Mouse (Mus musculus) forebrain, embryonic 16.5 days (tissue): ENCODE measurements around the gene Sapcd1. TPM values are rescaled to one million over a fixed set of nuclear protein-coding genes. Genes with fewer than 3 reads are reported as not detected.

ENCODE experiments used
- ATAC-seq: fragments of 200-750 bp; cut with Nextera tagmentation; 2 replicates; pipeline ENCODE4 v1.8.0; 2017; ENCODE audit warnings: mild to moderate bottlenecking, moderate library complexity
- H3K27ac ChIP-seq: fragments of 300-500 bp; sonication (generic); 2 replicates; pipeline ENCODE4 v1.5.1; 2014; ENCODE audit warnings: low read length, control low read depth
- H3K27me3 ChIP-seq: fragments of 300-500 bp; sonication (generic); replicated peaks from 2 replicates; pipeline ENCODE4 v1.6.1; 2014; ENCODE audit warnings: low read length; ENCODE audit not compliant: control insufficient read depth, insufficient read depth
- H3K36me3 ChIP-seq: fragments of 300-500 bp; sonication (generic); 2 replicates; pipeline ENCODE4 v1.6.1; 2014; ENCODE audit not compliant: control insufficient read depth, insufficient read depth
- H3K4me1 ChIP-seq: fragments of 300-500 bp; sonication (generic); replicated peaks from 2 replicates; pipeline ENCODE4 v1.6.1; 2014; ENCODE audit warnings: low read length; ENCODE audit not compliant: control insufficient read depth, insufficient read depth
- H3K4me2 ChIP-seq: fragments of 300-500 bp; sonication (generic); 2 replicates; pipeline ENCODE4 v1.6.1; 2014; ENCODE audit warnings: mild to moderate bottlenecking, low read length, control low read depth
- H3K4me3 ChIP-seq: fragments of 300-500 bp; sonication (generic); replicated peaks from 2 replicates; pipeline ENCODE4 v1.5.1; 2014; ENCODE audit warnings: mild to moderate bottlenecking, low read length, control low read depth
- H3K9ac ChIP-seq: fragments of 300-500 bp; sonication (generic); replicated peaks from 2 replicates; pipeline ENCODE4 v1.6.1; 2014; ENCODE audit warnings: low read depth, low read length, control low read depth
- H3K9me3 ChIP-seq: fragments of 300-500 bp; sonication (generic); 2 replicates; pipeline ENCODE4 v1.6.1; 2016; ENCODE audit warnings: low read length; ENCODE audit not compliant: control insufficient read depth
- WGBS: fragments of 180-500 bp; shearing (Covaris S2); extraction: QIAGEN DNeasy Blood & Tissue Kit; methylation state at CpG from one replicate; pipeline ENCODE4 v1.1.7; 2014; 5-methylcytosine and 5-hydroxymethylcytosine counted together
- polyA plus RNA-seq: library from polyadenylated mRNA; unstranded; fragments of >200 nt; fragmentation: Nextera tagmentation; extraction: Ambion mirVana; gene quantifications from 2 replicates; pipeline ENCODE4 v1.2.1, GENCODE M21; 2015

Gene Sapcd1
- polyA plus RNA-seq, 1 experiment from 2014 or later = 2.7 TPM

DNA sequence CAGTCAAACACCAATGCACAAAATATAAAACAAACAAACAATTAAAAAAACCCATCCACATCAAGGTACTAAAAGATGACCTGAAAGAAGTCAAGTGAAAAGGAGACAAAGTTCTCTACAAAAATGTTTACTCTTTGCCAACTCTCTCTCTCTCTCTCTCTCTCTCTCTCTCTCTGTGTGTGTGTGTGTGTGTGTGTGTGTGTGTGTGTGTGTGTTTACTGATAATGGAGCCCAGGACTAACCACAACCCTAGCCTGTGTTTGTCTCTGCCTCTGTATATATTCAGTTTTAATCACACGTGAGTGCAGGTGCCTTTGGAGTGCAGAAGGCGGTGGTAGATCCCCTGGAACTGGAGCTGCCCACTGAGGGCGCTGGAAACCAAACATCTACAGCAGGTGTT, 29.3 kb upstream of the Sapcd1 start:
- Histone ChIP-seq H3K4me2 (no peak overlapping the region), H3K27ac (no peak overlapping the region), H3K4me3 (no peak overlapping the region), H3K9ac (no peak overlapping the region), H3K27me3 (no peaks in the 10 kb centered on the region), H3K36me3 (peaks cover 5% of the 10 kb centered on the region; the same call in 1 of the 2 replicates), H3K9me3 (no peaks in the 10 kb centered on the region), H3K4me1 (peaks cover 25% of the 10 kb centered on the region)
- no peak for ATAC-seq
- 82% methylated on average over 3 of the region's 3 CpGs for WGBS

DNA sequence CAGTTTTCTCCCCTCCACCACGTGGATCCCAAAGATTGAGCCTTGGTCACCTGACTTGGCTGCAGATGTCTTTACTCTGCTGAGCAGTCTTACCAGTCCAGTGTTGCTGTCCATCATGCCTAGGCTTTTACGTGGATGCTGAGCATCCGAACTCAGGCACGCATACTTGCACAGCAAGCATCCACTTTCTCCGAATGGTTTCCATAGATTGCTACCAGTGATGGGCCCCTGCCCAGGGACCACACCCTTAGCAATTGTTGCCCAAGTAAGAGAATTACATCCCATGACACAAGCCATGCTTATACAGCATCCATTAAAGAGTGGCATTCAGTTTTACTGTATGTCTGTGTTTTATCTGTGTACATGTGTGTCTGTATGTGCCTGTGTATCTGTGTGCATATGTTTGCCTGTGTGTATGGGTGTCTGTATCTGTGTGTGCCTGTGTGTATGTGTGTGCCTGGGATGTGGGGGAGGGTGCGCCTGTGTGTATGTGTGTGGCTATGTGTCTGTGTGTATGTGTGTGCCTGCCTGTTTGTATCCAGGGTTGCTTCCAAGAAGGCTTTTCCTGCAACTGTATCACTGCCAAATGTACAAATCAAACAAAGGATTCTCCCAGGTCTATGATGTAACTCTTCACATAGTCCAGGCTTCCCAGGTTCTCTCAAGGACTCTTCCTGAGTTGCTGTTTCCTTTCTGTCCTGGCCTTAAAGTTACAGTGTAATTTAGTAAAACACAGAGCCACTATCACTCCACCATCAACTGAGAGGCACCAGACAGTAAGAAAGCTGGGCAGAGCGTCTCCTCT, 28.1 kb upstream of the Sapcd1 start:
- no peak for ATAC-seq
- H3K4me2 ChIP-seq = no peak overlapping the region
- no peaks in the 10 kb centered on the region for H3K9me3 ChIP-seq
- no peak overlapping the region for H3K27ac ChIP-seq
- H3K4me1 ChIP-seq = peaks cover 29% of the 10 kb centered on the region
- H3K36me3 ChIP-seq = peaks cover 2% of the 10 kb centered on the region; the same call in 1 of the 2 replicates
- H3K4me3 ChIP-seq = no peak overlapping the region
- H3K9ac ChIP-seq = no peak overlapping the region
- 91% methylated on average over 7 of the region's 7 CpGs for WGBS
- H3K27me3 ChIP-seq = no peaks in the 10 kb centered on the region

DNA sequence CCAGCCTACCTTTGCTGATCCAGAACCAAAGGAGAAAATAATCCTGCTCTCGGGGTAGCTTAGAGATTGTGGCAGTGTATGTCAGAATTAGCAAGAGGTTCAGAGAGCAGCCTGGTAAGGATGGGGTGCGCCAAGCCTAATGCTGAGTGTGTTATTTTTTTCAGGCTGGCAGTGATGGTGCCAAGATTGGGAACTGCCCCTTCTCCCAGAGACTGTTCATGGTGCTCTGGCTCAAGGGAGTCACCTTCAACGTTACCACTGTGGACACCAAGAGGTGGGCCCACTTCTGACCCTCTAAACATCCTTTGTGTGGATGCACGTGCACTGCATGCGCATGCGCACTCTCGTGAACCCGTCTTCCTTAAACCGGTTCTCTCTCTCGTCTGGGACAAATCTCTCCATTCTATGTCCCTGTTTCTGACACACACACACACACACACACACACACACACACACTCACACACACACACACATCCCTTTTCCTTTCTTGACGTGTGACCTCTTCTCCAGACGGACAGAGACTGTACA, 24.5 kb upstream of the Sapcd1 start:
- H3K4me1 ChIP-seq = peaks cover 30% of the 10 kb centered on the region
- ATAC-seq = no peak
- H3K9me3 ChIP-seq = no peaks in the 10 kb centered on the region
- peak overlapping the region; percentile 88 for H3K27ac ChIP-seq
- H3K27me3 ChIP-seq = no peaks in the 10 kb centered on the region
- 0 out of 2 replicates have a peak, but pooled peaks cover 2% of the 10 kb centered on the region for H3K36me3 ChIP-seq
- H3K4me2 ChIP-seq = peak overlapping the region; percentile 58
- no peak overlapping the region; the same call in 1 of the 2 replicates for H3K4me3 ChIP-seq
- WGBS = 70% methylated on average over 12 of the region's 12 CpGs
- H3K9ac ChIP-seq = peak overlapping the region; percentile 69

DNA sequence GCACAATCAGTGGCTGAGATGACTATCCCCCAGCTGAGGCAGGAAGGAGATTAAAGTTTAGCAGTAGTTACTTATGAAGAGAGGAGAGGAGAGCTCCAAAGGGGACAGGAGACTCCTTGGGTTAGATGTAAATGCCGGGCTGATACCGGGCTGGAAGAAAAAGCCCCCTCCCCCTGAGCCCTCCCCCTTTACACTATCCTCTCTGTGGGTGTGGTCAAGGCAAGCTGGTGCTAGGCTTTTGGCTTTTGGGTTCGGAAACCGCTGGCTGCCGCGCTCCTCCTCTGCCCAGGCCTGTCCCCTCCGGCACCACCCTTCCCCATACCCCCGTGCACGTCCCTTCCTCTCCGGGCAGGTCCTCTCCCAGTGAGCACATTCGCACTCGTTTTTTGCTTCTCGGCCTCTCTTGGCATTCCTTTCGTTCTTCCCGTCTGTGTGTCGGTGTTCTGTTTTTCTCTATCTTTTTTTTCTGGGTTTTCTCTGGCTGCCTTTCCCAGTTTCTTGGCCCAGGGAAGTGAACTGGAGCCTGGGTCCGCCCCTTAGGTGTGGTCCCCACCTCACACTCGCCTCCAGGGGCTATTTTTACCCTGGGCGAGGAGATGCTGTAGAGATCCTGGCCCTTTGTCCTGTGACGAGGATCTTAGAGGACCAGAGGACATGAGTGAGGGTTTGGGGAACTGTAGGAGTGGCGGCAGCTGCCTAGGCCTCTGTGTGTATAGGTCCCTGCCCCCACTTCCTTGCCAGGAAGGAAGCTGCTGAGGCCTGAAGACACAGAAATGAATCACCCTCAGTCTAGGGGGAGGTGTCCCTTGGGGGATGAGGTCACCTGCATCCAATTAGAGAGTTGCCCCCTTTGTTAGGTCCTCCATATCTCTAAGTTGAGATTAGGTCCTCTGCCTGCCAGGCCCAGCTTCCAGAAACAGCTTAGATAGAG, 23.6 kb upstream of the Sapcd1 start:
- Histone ChIP-seq H3K9ac (peak overlapping the region; percentile 69), H3K27ac (peak overlapping the region; percentile 88), H3K27me3 (no peaks in the 10 kb centered on the region), H3K4me3 (peak overlapping the region; percentile 47), H3K4me1 (peaks cover 30% of the 10 kb centered on the region), H3K36me3 (0 out of 2 replicates have a peak, but pooled peaks cover 2% of the 10 kb centered on the region), H3K4me2 (peak overlapping the region; percentile 58), H3K9me3 (no peaks in the 10 kb centered on the region)
- peak; percentile 23; the same call in 1 of the 2 replicates for ATAC-seq
- WGBS = under 1% methylated on average over 21 of the region's 21 CpGs

DNA sequence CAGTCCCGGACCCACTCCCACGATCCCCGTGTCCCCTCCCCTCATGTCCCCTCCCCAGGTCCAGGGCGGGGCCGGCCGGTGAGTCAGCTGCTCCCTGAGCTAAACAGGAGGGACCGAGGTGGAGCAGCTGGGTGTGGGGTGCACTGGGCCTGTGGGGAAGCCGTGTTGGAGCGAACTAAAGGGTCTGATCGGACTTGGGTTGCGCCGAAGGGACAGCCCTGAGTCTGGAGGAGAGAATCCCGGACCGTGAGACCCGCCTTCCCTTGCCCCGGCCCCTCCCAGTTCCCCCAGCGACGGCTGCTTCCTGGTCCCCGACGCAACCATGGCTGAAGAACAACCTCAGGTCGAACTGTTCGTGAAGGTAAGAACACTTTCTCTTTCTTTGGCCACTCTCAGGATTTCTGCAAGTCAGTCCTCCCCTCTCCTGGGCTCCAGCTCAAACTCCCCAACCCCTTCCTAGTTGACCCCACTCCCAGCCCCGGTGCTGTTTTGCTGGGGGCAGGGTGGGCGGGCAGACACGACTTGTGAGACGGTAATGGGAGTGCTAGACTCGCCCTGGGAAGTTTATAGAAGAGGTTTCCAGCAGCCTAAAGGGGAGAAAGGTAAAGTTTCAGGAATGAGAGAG, 22.4 kb upstream of the Sapcd1 start:
- Histone ChIP-seq H3K9me3 (no peaks in the 10 kb centered on the region), H3K4me2 (peak overlapping the region; percentile 58), H3K4me1 (peaks cover 35% of the 10 kb centered on the region), H3K9ac (peak overlapping the region; percentile 62), H3K27ac (peak overlapping the region; percentile 87), H3K27me3 (no peaks in the 10 kb centered on the region), H3K36me3 (0 out of 2 replicates have a peak, but pooled peaks cover 2% of the 10 kb centered on the region), H3K4me3 (peak overlapping the region; percentile 49)
- WGBS = 1% methylated on average over 27 of the region's 27 CpGs
- no peak for ATAC-seq

DNA sequence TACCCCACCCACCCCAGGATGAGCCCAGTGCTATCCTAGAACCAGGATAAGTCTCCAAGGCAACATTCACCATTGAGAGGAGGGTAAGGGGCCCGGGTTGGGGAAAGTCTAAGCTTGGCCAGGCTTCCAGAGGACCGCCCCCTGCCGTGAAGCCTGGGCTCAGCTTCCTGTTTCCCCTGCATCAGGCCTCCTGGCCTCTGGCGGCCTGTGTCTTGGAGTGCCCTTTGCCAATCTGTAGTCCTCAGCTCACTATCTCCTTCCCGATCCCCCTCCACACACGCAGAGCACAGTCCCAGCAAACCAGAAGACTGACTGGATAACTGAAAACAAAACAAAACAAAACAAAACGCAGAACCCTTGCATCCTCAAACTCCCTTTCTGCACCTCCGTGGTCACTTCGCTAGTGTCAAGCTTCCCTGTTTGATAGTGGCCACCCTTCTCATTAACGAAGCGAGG, 21.8 kb upstream of the Sapcd1 start, which contains the start of gene Clic1:
Gene Clic1 (plus strand): TSS at position 406 of the 456 bp plus-strand sequence.
- 4% methylated on average over 11 of the region's 11 CpGs for WGBS
- H3K4me3 ChIP-seq = peak within 1 kb of the TSS; percentile 49
- no peaks in the 10 kb centered on the region for H3K9me3 ChIP-seq
- 0 out of 2 replicates have a peak, but pooled peaks cover 2% of the 10 kb centered on the region for H3K36me3 ChIP-seq
- H3K4me2 ChIP-seq = peak within 1 kb of the TSS; percentile 58
- peak within 1 kb of the TSS; percentile 62 for H3K9ac ChIP-seq
- H3K27ac ChIP-seq = peak within 1 kb of the TSS; percentile 87
- no peak for ATAC-seq
- H3K27me3 ChIP-seq = no peaks in the 10 kb centered on the region
- H3K4me1 ChIP-seq = peaks cover 35% of the 10 kb centered on the region

DNA sequence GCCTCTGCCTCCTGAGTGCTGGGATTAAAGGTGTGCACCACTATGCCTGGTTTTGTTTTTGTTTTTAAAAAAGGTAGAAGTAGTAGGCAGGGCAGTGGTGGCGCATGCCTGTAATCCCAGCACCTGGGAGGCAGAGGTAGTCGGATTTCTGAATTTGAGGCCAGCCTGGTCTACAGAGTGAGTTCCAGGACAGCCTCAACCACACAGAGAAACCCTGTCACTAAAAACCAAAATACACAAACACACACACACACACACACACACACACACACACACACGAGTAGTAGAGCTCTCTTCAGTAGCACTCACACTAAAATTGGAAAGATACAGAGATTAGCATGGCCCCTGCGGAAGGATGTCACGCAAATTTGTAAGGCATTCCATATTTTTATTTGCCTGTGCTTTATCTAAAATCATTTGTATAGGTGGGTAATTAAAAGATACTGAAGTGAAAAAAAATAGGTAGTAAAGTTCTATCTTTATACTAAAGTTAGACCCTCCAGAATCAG, 21.2 kb upstream of the Sapcd1 start:
- no peak overlapping the region for H3K27ac ChIP-seq
- H3K4me2 ChIP-seq = no peak overlapping the region
- H3K4me1 ChIP-seq = peaks cover 35% of the 10 kb centered on the region
- H3K9me3 ChIP-seq = no peaks in the 10 kb centered on the region
- no peak for ATAC-seq
- no peaks in the 10 kb centered on the region for H3K36me3 ChIP-seq
- no peak overlapping the region for H3K9ac ChIP-seq
- WGBS = 75% methylated on average over 5 of the region's 5 CpGs
- no peaks in the 10 kb centered on the region for H3K27me3 ChIP-seq
- no peak overlapping the region for H3K4me3 ChIP-seq

DNA sequence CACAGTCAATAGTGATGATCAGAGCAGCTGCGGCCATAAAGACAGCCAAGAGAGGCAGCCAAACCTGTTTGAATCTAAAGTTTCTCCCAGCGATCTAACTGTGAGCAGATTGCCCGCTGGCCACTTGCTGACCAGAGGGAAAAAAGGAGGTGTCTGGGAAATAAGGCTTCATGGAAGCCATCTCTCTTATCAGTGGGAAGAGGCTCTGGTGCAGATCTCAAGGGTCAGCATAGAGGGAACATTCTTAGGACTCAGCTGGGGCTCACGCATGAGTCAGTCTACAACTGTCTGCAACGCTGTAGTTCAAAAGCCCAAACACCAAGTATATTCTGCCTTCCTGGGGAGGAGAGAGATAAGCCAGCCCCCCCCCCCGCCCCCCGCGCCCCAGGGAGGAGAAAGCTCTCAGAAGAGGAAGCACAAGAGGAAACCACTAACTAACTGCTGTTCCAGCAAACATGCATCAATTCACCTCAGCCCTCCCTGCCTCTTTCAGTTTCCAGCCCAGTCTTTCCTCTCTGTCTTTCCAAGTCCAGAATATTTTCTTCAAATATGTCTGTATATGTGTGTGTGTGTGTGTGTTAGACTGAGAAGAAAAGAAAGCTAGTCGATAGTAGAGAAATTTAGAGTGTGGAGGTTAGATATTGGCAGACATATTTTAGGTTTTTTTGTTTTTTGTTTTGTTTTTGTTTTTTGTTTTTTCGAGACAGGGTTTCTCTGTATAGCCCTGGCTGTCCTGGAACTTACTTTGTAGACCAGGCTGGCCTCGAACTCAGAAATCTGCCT, 20.5 kb upstream of the Sapcd1 start:
- Histone ChIP-seq H3K9me3 (no peaks in the 10 kb centered on the region), H3K9ac (no peak overlapping the region), H3K4me2 (no peak overlapping the region), H3K27ac (peak overlapping the region; percentile 23), H3K27me3 (no peaks in the 10 kb centered on the region), H3K4me1 (peaks cover 35% of the 10 kb centered on the region), H3K36me3 (no peaks in the 10 kb centered on the region), H3K4me3 (no peak overlapping the region)
- 55% methylated on average over 11 of the region's 11 CpGs for WGBS
- no peak for ATAC-seq
